Mouse (Mus musculus): ENCODE measurements around the gene Asphd2. TPM values are rescaled to one million over a fixed set of nuclear protein-coding genes. Genes with fewer than 3 reads are reported as not detected.

Gene Asphd2
- polyA plus RNA-seq, 1 experiment from 2014 or later, result 2.1 TPM

DNA sequence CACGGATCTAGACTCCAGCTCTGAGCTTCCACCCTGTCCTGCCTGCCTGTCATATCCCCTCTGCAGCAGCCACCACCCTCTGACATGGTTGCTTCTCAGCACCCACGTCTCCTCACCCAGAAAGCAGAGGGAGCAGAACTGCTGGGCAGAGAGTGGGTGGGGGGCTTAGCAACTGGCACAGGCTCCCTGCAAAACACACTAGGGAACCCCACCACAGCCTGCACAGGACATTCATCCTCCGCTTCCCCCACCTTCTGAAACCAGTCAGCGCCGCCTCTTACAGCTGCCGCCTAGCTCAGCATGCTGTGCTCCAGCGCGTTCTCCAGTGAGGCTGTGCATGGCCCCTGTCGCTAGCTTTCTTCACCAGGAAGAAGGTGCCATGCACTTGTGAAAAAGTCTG is 5.3 kb downstream of the Asphd2 start:
- no peaks in the 10 kb centered on the region for H3K36me3 ChIP-seq
- no peak for ATAC-seq (replicated peaks; ENCODE audit: insufficient number of reproducible peaks, insufficient read depth, low FRiP score, low read depth)
- H3K27me3 ChIP-seq, result peaks cover 55% of the 10 kb centered on the region
- no peak overlapping the region for H3K27ac ChIP-seq
- H3K4me1 ChIP-seq (replicated peaks), result peaks cover 3% of the 10 kb centered on the region
- H3K9ac ChIP-seq, result no peak overlapping the region
- no peaks in the 10 kb centered on the region for H3K9me3 ChIP-seq (replicated peaks)
- WGBS, result 71% methylated on average over 9 of the region's 9 CpGs
- no peak overlapping the region for H3K4me3 ChIP-seq
- H3K4me2 ChIP-seq, result no peak overlapping the region

DNA sequence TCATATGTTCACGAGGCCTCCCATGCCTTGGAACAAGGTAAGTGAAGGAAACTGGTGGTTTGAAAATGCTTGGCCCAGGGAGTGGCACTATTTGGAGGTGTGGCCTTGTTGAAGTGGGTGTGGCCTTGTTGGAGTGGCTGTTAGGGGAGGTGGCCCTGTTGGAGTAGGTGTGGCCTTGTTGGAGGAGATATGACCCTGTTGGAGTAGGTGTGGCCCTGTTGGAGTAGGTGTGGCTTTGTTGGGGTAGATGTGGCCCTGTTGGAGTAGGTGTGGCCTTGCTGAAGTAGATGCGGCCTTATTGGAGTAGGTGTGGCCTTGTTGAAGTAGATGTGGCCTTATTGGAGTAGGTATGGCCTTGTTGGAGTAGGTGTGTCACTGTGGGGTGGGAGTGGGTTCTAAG is 8.7 kb downstream of the Asphd2 start:
- no peak for ATAC-seq (replicated peaks; ENCODE audit: insufficient number of reproducible peaks, insufficient read depth, low FRiP score, low read depth)
- no peak overlapping the region for H3K9ac ChIP-seq
- no peaks in the 10 kb centered on the region for H3K36me3 ChIP-seq
- no peak overlapping the region for H3K27ac ChIP-seq
- no peak overlapping the region for H3K4me2 ChIP-seq
- 56% methylated on average over 2 of the region's 2 CpGs for WGBS
- no peak overlapping the region for H3K4me3 ChIP-seq
- H3K27me3 ChIP-seq, result peaks cover 21% of the 10 kb centered on the region
- no peaks in the 10 kb centered on the region for H3K9me3 ChIP-seq (replicated peaks)
- no peaks in the 10 kb centered on the region for H3K4me1 ChIP-seq (replicated peaks)

GRCm38 (mm10) chr5:112384805-112385472 is 9.7 kb downstream of the Asphd2 start:
- no peak for ATAC-seq (replicated peaks; ENCODE audit: insufficient number of reproducible peaks, insufficient read depth, low FRiP score, low read depth)
- Histone ChIP-seq H3K27me3 (peaks cover 13% of the 10 kb centered on the region), H3K9ac (no peak overlapping the region), H3K4me3 (no peak overlapping the region), H3K36me3 (no peaks in the 10 kb centered on the region), H3K27ac (no peak overlapping the region), H3K4me2 (no peak overlapping the region), H3K4me1 (replicated peaks) (no peaks in the 10 kb centered on the region), H3K9me3 (replicated peaks) (no peaks in the 10 kb centered on the region)
- 83% methylated on average over 13 of the region's 13 CpGs for WGBS

GRCm38 (mm10) chr5:112382641-112383330 is 11.9 kb downstream of the Asphd2 start:
- Histone ChIP-seq H3K4me1 (replicated peaks) (no peaks in the 10 kb centered on the region), H3K4me2 (no peak overlapping the region), H3K9ac (no peak overlapping the region), H3K27me3 (no peaks in the 10 kb centered on the region; the same call in none of the 2 replicates), H3K9me3 (replicated peaks) (no peaks in the 10 kb centered on the region), H3K4me3 (no peak overlapping the region), H3K36me3 (peaks cover 6% of the 10 kb centered on the region; the same call in 1 of the 2 replicates), H3K27ac (no peak overlapping the region)
- WGBS, result 56% methylated on average over 17 of the region's 17 CpGs
- ATAC-seq (replicated peaks; ENCODE audit: insufficient number of reproducible peaks, insufficient read depth, low FRiP score, low read depth), result no peak

GRCm38 (mm10) chr5:112382042-112382441 is 12.6 kb downstream of the Asphd2 start:
- Histone ChIP-seq H3K9ac (no peak overlapping the region), H3K27me3 (no peaks in the 10 kb centered on the region; the same call in 1 of the 2 replicates), H3K9me3 (replicated peaks) (no peaks in the 10 kb centered on the region), H3K4me3 (no peak overlapping the region), H3K36me3 (peaks cover 6% of the 10 kb centered on the region; the same call in 1 of the 2 replicates), H3K27ac (no peak overlapping the region), H3K4me1 (replicated peaks) (no peaks in the 10 kb centered on the region), H3K4me2 (no peak overlapping the region)
- 61% methylated on average over 6 of the region's 9 CpGs for WGBS
- ATAC-seq (replicated peaks; ENCODE audit: insufficient number of reproducible peaks, insufficient read depth, low FRiP score, low read depth), result no peak

- Histone ChIP-seq H3K9ac (no peak overlapping the region), H3K9me3 (replicated peaks) (no peaks in the 10 kb centered on the region), H3K27me3 (no peaks in the 10 kb centered on the region; the same call in 1 of the 2 replicates), H3K4me2 (no peak overlapping the region), H3K36me3 (peaks cover 6% of the 10 kb centered on the region; the same call in 1 of the 2 replicates), H3K4me3 (no peak overlapping the region), H3K27ac (no peak overlapping the region), H3K4me1 (replicated peaks) (no peaks in the 10 kb centered on the region)
- 60% methylated on average over 11 of the region's 11 CpGs for WGBS
- ATAC-seq (replicated peaks; ENCODE audit: insufficient number of reproducible peaks, insufficient read depth, low FRiP score, low read depth), result no peak
Measured at GRCm38 (mm10) chr5:112381154-112381553, 13.5 kb downstream of the Asphd2 start.

DNA sequence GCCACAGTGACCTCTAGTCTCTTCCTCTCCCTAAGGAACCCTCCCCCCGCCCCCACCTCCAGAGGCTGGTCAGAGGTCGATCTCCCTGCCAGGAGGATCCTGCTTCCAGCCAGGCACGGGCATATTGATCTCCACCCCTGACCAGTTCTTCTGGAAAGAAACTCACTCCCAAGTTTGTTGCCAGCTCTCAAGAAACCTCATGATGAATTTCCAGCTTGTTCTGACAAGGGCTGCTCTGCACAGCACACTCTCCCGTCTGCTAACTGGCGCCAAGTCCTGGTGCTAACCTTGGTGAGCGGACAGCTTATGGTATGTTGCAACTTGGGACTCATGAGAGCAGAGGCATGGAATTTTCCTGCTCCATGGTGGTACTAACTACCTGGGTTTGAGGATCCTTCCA is 15.9 kb downstream of the Asphd2 start:
- H3K27me3 ChIP-seq, result no peaks in the 10 kb centered on the region; the same call in 1 of the 2 replicates
- no peak for ATAC-seq (replicated peaks; ENCODE audit: insufficient number of reproducible peaks, insufficient read depth, low FRiP score, low read depth)
- no peak overlapping the region for H3K27ac ChIP-seq
- WGBS, result 77% methylated on average over 6 of the region's 6 CpGs
- no peaks in the 10 kb centered on the region for H3K4me1 ChIP-seq (replicated peaks)
- H3K4me3 ChIP-seq, result no peak overlapping the region
- H3K9ac ChIP-seq, result no peak overlapping the region
- no peaks in the 10 kb centered on the region for H3K9me3 ChIP-seq (replicated peaks)
- H3K36me3 ChIP-seq, result peaks cover 13% of the 10 kb centered on the region; the same call in 1 of the 2 replicates
- no peak overlapping the region for H3K4me2 ChIP-seq

DNA sequence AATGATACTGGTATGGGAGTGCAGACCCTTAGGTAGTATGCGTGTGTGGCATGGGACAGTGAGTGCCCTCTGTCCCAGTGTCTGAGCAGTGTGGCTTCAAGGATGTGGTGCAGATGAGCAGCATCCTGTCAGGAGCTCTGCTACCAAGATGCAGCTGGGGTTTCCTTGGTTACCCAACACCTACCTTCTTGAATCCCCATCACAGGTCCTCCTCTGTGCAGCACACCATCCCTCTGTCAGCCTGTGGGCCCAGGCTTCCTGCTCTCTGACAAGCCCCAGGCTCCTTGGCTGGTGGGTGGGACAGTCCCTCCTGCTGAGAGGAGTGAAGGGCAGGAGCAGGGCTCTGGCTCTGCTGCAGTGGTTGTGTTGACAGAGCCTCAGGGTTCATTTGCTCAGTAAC is 17.3 kb downstream of the Asphd2 start:
- Histone ChIP-seq H3K36me3 (peaks cover 16% of the 10 kb centered on the region), H3K27me3 (no peaks in the 10 kb centered on the region; the same call in 1 of the 2 replicates), H3K27ac (no peak overlapping the region), H3K9ac (no peak overlapping the region), H3K4me1 (replicated peaks) (no peaks in the 10 kb centered on the region), H3K4me2 (no peak overlapping the region), H3K4me3 (no peak overlapping the region), H3K9me3 (replicated peaks) (no peaks in the 10 kb centered on the region)
- WGBS, result 96% methylated on average over 1 of the region's 1 CpGs
- no peak for ATAC-seq (replicated peaks; ENCODE audit: insufficient number of reproducible peaks, insufficient read depth, low FRiP score, low read depth)

DNA sequence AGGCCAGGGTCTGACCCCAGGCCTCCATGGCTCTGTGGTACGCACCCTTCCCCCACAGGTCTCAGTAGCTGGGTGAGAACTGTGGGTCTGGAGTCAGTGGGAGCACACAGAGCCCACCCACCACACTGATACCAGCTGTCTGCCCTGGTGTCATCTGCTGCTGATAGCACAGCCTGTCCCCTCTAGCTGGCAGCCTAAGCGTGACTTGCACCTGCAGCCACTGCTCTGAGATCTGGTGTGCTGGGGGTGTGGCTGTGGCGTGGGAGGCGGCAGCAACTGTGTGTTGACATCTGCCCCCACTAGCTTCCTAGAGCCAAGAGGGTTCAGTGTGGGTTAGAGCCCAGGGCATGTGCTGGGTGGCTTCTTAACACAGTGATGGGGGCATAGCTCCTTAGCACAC is 18.6 kb downstream of the Asphd2 start:
- WGBS, result 80% methylated on average over 4 of the region's 4 CpGs
- no peaks in the 10 kb centered on the region for H3K9me3 ChIP-seq (replicated peaks)
- H3K36me3 ChIP-seq, result peaks cover 24% of the 10 kb centered on the region
- no peak for ATAC-seq (replicated peaks; ENCODE audit: insufficient number of reproducible peaks, insufficient read depth, low FRiP score, low read depth)
- H3K4me2 ChIP-seq, result no peak overlapping the region
- H3K27me3 ChIP-seq, result no peaks in the 10 kb centered on the region; the same call in 1 of the 2 replicates
- H3K27ac ChIP-seq, result no peak overlapping the region
- H3K4me3 ChIP-seq, result no peak overlapping the region
- H3K4me1 ChIP-seq (replicated peaks), result no peaks in the 10 kb centered on the region
- H3K9ac ChIP-seq, result no peak overlapping the region

GRCm38 (mm10) chr5:112371933-112372332 is 22.7 kb downstream of the Asphd2 start:
- Histone ChIP-seq H3K4me1 (replicated peaks) (no peaks in the 10 kb centered on the region), H3K27me3 (no peaks in the 10 kb centered on the region), H3K36me3 (peaks cover 30% of the 10 kb centered on the region), H3K9me3 (replicated peaks) (no peaks in the 10 kb centered on the region), H3K4me2 (no peak overlapping the region), H3K4me3 (no peak overlapping the region), H3K27ac (no peak overlapping the region), H3K9ac (no peak overlapping the region)
- no peak for ATAC-seq (replicated peaks; ENCODE audit: insufficient number of reproducible peaks, insufficient read depth, low FRiP score, low read depth)
- WGBS, result 79% methylated on average over 7 of the region's 7 CpGs

DNA sequence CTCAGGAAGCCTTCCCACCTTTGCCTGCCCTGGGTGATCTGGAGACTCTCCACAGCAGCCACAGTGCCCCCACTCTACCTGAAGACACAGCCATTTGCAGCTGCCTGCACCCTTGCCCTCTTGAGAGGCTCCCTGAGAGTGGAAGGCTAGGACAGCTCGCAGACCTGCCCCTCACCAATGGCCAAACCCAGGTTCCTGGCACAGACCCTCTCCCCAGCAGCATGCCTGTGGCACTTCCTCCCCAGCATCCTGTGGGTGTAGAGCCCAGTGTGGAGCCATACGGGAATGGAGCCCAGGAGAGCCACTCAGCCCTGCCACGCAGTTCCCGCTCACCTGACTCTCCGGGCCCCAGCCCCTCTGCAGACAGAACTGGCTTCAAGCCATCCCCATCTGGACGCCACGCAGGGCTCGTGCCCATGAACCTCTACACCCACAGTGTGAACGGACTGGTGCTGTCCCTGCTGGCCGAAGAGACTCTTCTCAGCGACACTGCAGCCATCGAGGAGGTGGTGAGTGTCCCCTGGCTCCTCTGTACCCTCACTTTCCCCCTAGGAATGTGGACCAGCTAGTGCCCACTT is 24.3 kb downstream of the Asphd2 start:
- 90% methylated on average over 12 of the region's 12 CpGs for WGBS
- H3K4me2 ChIP-seq, result no peak overlapping the region
- no peaks in the 10 kb centered on the region for H3K9me3 ChIP-seq (replicated peaks)
- H3K36me3 ChIP-seq, result peaks cover 36% of the 10 kb centered on the region
- H3K27ac ChIP-seq, result no peak overlapping the region
- H3K4me1 ChIP-seq (replicated peaks), result no peaks in the 10 kb centered on the region
- H3K4me3 ChIP-seq, result no peak overlapping the region
- no peaks in the 10 kb centered on the region for H3K27me3 ChIP-seq
- ATAC-seq (replicated peaks; ENCODE audit: insufficient number of reproducible peaks, insufficient read depth, low FRiP score, low read depth), result no peak
- no peak overlapping the region for H3K9ac ChIP-seq

Measured in heart, embryonic 15.5 days (tissue).